Mouse (Mus musculus): ENCODE data around the gene Ly6g6d. TPM values are rescaled to one million over a fixed set of nuclear protein-coding genes. Genes with fewer than 3 reads are reported as not detected.

The Ly6g6d gene
- polyA plus RNA-seq, 1 experiment, result not detected

DNA sequence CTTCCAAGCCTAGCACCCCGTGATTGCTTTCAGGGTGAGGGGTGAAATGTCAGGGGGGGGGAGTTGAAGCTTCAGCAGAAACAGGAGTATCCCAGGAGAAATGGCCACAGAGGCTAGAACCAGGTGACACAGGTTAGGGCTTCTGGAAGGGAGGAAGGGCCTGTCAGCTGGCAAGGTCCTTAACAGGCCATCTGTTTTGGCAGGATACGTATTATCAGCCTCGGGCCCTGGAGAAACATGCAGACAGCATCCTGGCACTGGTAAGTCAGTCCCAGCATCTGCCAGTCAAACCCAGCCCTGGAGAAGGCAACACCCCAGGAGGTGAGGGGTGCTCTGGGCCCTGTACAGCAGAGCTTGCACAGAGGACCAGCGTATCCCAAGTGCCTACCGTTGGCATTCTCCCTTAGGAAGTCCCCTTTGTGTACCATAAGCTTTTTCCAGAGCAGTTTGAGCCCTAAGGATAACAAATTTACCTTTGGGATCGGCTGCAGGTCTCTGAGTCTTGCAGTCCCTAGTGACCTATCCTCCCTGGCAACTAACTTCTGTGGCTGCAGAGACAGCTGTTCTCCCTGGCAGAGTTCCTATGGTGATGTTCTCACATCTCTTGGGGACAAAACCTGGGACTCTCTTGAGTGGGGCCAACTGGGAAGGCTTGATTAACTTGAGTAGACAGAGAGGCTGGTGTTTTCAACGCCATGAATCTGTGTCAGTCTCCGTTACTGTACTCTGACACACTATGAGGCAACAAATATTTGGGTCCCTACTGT is 12.5 kb upstream of the Ly6g6d start:
- 36% methylated on average over 8 of the region's 8 CpGs for WGBS
- TF ChIP-seq CTCF (IDR thresholded peaks at IDR 0.05; ENCODE audit: insufficient read depth, low read depth, low read length) (no peak), POLR2A (IDR thresholded peaks at IDR 0.05; ENCODE audit: insufficient read depth, low read depth, low read length) (no peak)
- Histone ChIP-seq H3K27ac (ENCODE audit: insufficient read depth, low read depth, low read length) (no peak overlapping the region), H3K4me1 (ENCODE audit: control insufficient read depth, insufficient read depth, low read length) (peaks cover 15% of the 10 kb centered on the region), H3K4me3 (ENCODE audit: insufficient read depth, low read depth, low read length) (peak overlapping the region; percentile 78)

DNA sequence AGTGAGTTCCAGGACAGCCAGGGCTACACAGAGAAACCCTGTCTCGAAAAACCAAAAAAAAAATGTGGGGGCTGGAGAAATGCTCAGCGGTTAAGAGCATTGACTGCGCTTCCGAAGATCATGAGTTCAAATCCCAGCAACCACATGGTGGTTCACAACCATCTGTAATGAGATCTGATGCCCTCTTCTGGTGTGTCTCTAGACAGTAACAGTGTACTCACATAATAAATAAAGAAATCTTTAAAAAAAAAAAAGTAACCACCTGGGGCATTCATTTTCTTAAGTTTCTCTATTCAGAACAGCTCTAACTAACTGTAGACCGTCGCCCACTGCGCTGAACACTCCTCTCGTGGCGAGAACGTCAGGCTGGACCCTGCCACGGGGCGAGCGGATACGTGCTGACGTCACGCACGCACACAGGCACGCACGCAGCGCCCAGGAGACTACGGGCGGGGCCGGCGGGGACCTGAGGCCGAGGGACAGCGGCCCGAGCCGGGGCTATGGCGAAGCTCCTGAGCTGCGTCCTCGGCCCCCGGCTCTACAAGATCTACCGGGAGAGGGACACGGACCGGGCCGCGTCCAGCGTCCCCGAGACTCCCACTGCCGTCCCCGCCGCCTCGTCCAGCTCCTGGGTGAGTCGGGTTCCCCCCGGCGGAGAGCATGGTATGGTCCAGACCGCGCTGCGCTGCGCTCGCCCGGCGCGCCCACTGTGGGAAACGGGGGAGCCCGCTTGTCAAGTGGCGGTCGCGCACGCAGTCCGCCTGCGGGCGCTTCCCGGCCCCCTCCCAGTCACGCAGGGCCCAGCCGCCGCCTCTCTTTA is 11.2 kb upstream of the Ly6g6d start, which contains the start of gene Abhd16a:
TSS of gene Abhd16a (plus strand) at position 439 of the 820 bp plus-strand sequence.
- peaks cover 12% of the 10 kb centered on the region for H3K4me1 ChIP-seq (ENCODE audit: control insufficient read depth, insufficient read depth, low read length)
- H3K4me3 ChIP-seq (ENCODE audit: insufficient read depth, low read depth, low read length), result peak within 1 kb of the TSS; percentile 78
- WGBS, result 2% methylated on average over 67 of the region's 67 CpGs
- TF ChIP-seq CTCF (IDR thresholded peaks at IDR 0.05; ENCODE audit: insufficient read depth, low read depth, low read length), result no peak
- TF ChIP-seq POLR2A (IDR thresholded peaks at IDR 0.05; ENCODE audit: insufficient read depth, low read depth, low read length), result peak; percentile 93
- peak within 1 kb of the TSS; percentile 99 for H3K27ac ChIP-seq (ENCODE audit: insufficient read depth, low read depth, low read length)

DNA sequence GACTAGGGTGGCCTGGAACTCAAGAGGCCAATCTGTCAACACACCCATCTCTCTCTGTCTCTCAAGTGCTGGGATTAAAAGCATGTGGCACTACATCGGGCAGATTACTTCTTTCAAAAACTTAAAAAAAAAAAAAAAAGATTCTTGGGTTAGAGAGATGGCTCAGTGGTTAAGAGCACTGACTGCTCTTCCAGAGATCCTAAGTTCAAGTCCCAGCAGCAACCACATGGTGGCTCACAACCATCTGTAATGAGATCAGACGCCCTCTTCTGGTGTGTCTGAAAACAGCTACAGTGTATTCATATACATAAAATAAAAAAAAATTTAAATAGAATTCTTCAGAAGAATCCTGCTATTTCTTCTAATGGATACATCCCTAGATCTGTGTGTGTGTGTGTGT is 10.3 kb upstream of the Ly6g6d start:
- WGBS, result 46% methylated on average over 2 of the region's 2 CpGs

DNA sequence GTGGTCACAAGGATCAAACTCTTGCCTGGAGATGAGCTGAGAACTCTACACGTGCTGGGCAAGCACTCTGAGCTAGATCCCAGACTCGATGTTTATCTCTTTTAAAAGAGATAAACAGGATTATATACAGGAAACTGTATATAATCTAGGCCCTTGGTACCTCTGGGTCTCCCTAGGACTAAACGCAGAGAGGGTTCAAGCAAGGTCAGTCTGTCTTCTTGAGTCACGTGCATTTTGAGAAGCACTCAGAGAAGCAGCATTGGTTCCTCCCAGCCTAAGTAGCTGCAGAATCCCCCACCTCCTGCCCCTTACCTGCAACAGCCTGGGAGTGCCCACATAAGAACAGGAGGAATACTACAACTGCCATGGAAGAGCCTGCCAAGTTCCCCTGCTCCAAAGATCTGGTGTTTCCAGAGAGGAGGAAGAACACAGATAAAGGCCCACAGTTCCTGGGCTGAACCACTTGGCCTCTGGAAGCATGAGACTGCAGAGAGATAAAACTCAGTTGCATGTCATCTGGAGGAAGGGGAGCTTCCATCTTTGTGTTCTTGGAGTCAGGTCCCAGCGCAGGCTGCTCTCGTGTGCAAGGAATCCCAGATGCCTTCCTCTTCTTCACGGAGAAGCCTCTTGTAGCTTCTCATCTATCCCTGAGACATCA is 7.5 kb upstream of the Ly6g6d start, which contains the start of gene Ly6g6f:
TSS of gene Ly6g6f (minus strand) at position 403 of the 658 bp plus-strand sequence.
- peaks cover 4% of the 10 kb centered on the region for H3K4me1 ChIP-seq (ENCODE audit: control insufficient read depth, insufficient read depth, low read length)
- H3K4me3 ChIP-seq (ENCODE audit: insufficient read depth, low read depth, low read length), result no peak within 1 kb of the TSS
- no peak within 1 kb of the TSS for H3K27ac ChIP-seq (ENCODE audit: insufficient read depth, low read depth, low read length)
- 81% methylated on average over 7 of the region's 7 CpGs for whole genome bisulfite sequencing
- TF ChIP-seq POLR2A (IDR thresholded peaks at IDR 0.05; ENCODE audit: insufficient read depth, low read depth, low read length), result no peak
- no peak for TF ChIP-seq CTCF (IDR thresholded peaks at IDR 0.05; ENCODE audit: insufficient read depth, low read depth, low read length)

More for the DNA sequence above, 10.3 kb upstream of the Ly6g6d start:
- no peak for TF ChIP-seq CTCF (IDR thresholded peaks at IDR 0.05; ENCODE audit: insufficient read depth, low read depth, low read length)
- no peak for TF ChIP-seq POLR2A (IDR thresholded peaks at IDR 0.05; ENCODE audit: insufficient read depth, low read depth, low read length)
- peaks cover 12% of the 10 kb centered on the region for H3K4me1 ChIP-seq (ENCODE audit: control insufficient read depth, insufficient read depth, low read length)
- no peak overlapping the region for H3K4me3 ChIP-seq (ENCODE audit: insufficient read depth, low read depth, low read length)
- H3K27ac ChIP-seq (ENCODE audit: insufficient read depth, low read depth, low read length), result no peak overlapping the region

DNA sequence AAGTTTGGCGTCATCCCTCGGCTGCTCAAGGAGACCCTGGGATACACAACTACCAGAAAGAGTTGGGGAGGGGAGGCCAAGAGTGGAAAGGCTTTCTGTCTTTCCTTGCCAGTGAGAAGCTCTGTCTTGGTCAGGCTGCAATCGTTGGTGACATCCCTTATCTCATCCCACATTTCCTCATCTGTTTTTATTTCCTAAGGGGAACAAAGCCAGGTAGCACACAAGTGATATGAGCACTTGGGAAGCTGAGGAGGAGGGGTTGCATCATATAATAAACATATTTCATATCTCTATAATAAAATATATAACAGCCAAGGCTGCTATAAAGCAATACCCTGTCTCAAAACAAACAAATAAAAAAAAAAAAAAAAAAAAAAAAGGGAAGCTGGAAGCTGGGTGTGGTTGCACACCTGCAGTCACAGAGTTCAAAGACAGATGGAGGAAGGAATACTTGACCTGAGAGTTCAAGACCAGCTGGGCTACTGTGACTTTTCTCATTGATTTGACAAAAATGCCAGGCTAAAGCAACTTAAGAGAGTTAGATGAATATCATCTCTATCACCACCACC is 6.1 kb upstream of the Ly6g6d start:
- no peak for TF ChIP-seq POLR2A (IDR thresholded peaks at IDR 0.05; ENCODE audit: insufficient read depth, low read depth, low read length)
- no peak for TF ChIP-seq CTCF (IDR thresholded peaks at IDR 0.05; ENCODE audit: insufficient read depth, low read depth, low read length)
- Histone ChIP-seq H3K4me1 (ENCODE audit: control insufficient read depth, insufficient read depth, low read length) (no peaks in the 10 kb centered on the region), H3K27ac (ENCODE audit: insufficient read depth, low read depth, low read length) (no peak overlapping the region), H3K4me3 (ENCODE audit: insufficient read depth, low read depth, low read length) (no peak overlapping the region)
- WGBS, result 80% methylated on average over 3 of the region's 3 CpGs

DNA sequence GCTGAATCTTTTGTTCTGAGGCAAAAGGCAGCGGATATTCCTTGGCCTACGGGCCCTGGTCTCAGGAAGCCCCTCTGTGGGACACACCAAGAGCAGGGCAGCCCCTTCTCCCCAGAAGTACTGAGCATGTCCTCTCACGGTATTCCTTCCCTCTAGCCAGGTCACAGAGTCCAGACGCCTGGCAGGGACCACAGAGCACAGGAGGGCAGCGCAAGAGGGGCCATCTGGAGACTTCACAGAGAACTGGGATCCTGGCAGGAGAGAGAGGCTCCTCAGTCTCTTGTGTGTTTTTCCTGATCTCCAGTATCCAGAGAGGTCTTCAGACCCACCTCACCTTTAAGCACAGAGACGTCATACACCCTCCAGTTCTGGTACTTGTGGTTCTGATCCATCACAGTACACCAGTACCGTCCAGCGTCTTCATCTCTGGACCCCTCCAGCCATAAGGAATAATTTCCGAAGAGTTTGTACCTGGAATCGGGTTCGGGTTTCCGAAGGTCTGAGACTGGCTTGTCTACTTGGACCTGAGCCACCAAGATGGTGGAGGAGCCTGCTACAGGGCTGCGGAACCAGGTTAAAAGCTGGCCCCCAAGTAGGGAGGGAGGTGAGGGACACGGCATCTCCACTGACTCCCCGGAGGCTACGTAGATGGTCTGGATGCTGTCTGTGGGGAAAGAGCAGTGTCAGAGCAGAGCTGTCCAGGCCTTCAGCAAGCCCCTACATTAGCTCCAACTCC is 5.1 kb upstream of the Ly6g6d start:
- 88% methylated on average over 16 of the region's 16 CpGs for WGBS
- H3K4me1 ChIP-seq (ENCODE audit: control insufficient read depth, insufficient read depth, low read length), result peaks cover 2% of the 10 kb centered on the region; the same call in 1 of the 2 replicates
- no peak overlapping the region for H3K27ac ChIP-seq (ENCODE audit: insufficient read depth, low read depth, low read length)
- H3K4me3 ChIP-seq (ENCODE audit: insufficient read depth, low read depth, low read length), result no peak overlapping the region
- TF ChIP-seq CTCF (IDR thresholded peaks at IDR 0.05; ENCODE audit: insufficient read depth, low read depth, low read length) (no peak), POLR2A (IDR thresholded peaks at IDR 0.05; ENCODE audit: insufficient read depth, low read depth, low read length) (no peak)

DNA sequence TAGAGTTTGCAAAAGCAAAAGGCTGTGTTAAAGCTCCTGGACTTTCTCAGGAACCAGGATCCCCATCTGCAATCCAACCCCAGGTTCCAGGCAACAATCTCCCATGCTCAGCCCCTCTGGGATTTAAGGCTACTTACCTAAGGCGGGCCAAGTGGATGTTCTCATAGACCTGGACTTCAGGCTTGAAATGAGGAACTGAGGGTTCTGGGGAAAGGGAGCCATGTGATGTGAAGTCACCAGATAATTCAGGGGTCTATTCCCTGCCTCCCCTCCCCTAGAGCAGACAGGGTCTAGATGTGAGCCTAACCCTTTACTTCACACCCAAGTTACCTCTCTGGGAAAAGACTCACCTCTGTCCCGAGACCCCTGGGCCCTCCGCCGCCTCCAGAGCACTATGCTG is 2.8 kb upstream of the Ly6g6d start:
- WGBS, result 77% methylated on average over 4 of the region's 4 CpGs
- no peak overlapping the region for H3K4me3 ChIP-seq (ENCODE audit: insufficient read depth, low read depth, low read length)
- TF ChIP-seq POLR2A (IDR thresholded peaks at IDR 0.05; ENCODE audit: insufficient read depth, low read depth, low read length), result no peak
- no peak for TF ChIP-seq CTCF (IDR thresholded peaks at IDR 0.05; ENCODE audit: insufficient read depth, low read depth, low read length)
- H3K4me1 ChIP-seq (ENCODE audit: control insufficient read depth, insufficient read depth, low read length), result peaks cover 10% of the 10 kb centered on the region; the same call in 1 of the 2 replicates
- H3K27ac ChIP-seq (ENCODE audit: insufficient read depth, low read depth, low read length), result no peak overlapping the region

DNA sequence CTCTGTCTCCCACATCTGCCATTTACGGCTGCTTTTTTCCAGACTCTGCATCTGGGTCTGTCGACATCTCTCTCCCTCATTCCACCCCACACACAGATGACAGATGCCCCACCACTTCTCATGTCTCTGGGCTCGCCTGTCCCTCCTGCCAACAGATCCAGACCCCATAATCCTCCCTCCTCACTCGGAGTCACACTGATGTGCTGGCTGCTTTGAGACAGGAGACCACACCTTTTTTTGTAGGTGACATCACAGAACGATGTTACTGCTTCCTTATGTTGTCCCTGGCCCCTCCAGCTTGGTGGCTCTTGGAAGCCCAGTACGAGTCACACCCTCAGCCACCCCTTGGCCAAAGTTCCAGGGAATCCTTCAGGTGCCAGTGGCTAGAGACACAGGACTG is 2.4 kb upstream of the Ly6g6d start:
- WGBS, result 61% methylated on average over 6 of the region's 6 CpGs
- H3K27ac ChIP-seq (ENCODE audit: insufficient read depth, low read depth, low read length), result no peak overlapping the region

More for the DNA sequence above, 2.4 kb upstream of the Ly6g6d start:
- TF ChIP-seq POLR2A (IDR thresholded peaks at IDR 0.05; ENCODE audit: insufficient read depth, low read depth, low read length) (no peak), CTCF (IDR thresholded peaks at IDR 0.05; ENCODE audit: insufficient read depth, low read depth, low read length) (no peak)
- Histone ChIP-seq H3K4me1 (ENCODE audit: control insufficient read depth, insufficient read depth, low read length) (peaks cover 10% of the 10 kb centered on the region; the same call in 1 of the 2 replicates), H3K4me3 (ENCODE audit: insufficient read depth, low read depth, low read length) (no peak overlapping the region)

Data from olfactory bulb, adult 2 months (tissue).